Mouse (Mus musculus) liver, postnatal 0 days (tissue): ENCODE data around the gene Dnajc12.
"Not testable (repeated sequence)": the region's sequence is repeated elsewhere in the genome, so short reads cannot be mapped to it uniquely, and the experiment has no call there.

Experiments
- CTCF ChIP-seq: sonication (generic); IDR thresholded peaks from 2 replicates; pipeline ENCODE4 v1.5.1; 2016; ENCODE audit warnings: antibody characterized with exemption, low read depth
- EP300 ChIP-seq: IDR thresholded peaks from 2 replicates; pipeline ENCODE4 v1.6.1; 2016; ENCODE audit warnings: antibody characterized with exemption, low read depth, mild to moderate bottlenecking

GRCm38 (mm10) chr10:63444602-63445387 is 62.6 kb downstream of the Dnajc12 start:
- TF ChIP-seq EP300, CTCF: not testable (repeated sequence)
